Mouse (Mus musculus): ENCODE measurements around the gene Zfp800. TPM values are rescaled to one million over a fixed set of nuclear protein-coding genes. Genes with fewer than 3 reads are reported as not detected.

The Zfp800 gene
- polyA plus RNA-seq, 1 experiment from 2014 or later, result 17.1 TPM

- Histone ChIP-seq H3K4me3 (no peak overlapping the region), H3K4me2 (no peak overlapping the region), H3K36me3 (no peaks in the 10 kb centered on the region), H3K4me1 (no peaks in the 10 kb centered on the region), H3K9me3 (no peaks in the 10 kb centered on the region), H3K27me3 (no peaks in the 10 kb centered on the region), H3K27ac (no peak overlapping the region), H3K9ac (no peak overlapping the region)
- no peak for ATAC-seq (ENCODE audit: insufficient number of reproducible peaks, low FRiP score, low TSS enrichment, low read depth)
- 80% methylated on average over 5 of the region's 5 CpGs for WGBS
Measured at GRCm38 (mm10) chr6:28333696-28334095, 64.1 kb downstream of the Zfp800 start.

GRCm38 (mm10) chr6:28332546-28332945 lies 65.3 kb downstream of the Zfp800 start:
- WGBS, result 83% methylated on average over 3 of the region's 3 CpGs

GRCm38 (mm10) chr6:28329815-28330214 lies 68.0 kb downstream of the Zfp800 start:
- no peak for ATAC-seq (ENCODE audit: insufficient number of reproducible peaks, low FRiP score, low TSS enrichment, low read depth)
- H3K27me3 ChIP-seq, result no peaks in the 10 kb centered on the region
- no peak overlapping the region for H3K27ac ChIP-seq
- H3K9ac ChIP-seq, result no peak overlapping the region
- 60% methylated on average over 6 of the region's 6 CpGs for WGBS
- no peaks in the 10 kb centered on the region for H3K36me3 ChIP-seq
- no peaks in the 10 kb centered on the region for H3K9me3 ChIP-seq
- H3K4me1 ChIP-seq, result no peaks in the 10 kb centered on the region
- H3K4me3 ChIP-seq, result no peak overlapping the region
- H3K4me2 ChIP-seq, result no peak overlapping the region

More at GRCm38 (mm10) chr6:28332546-28332945, 65.3 kb downstream of the Zfp800 start:
- no peak overlapping the region for H3K4me2 ChIP-seq
- no peaks in the 10 kb centered on the region for H3K36me3 ChIP-seq
- H3K27me3 ChIP-seq, result no peaks in the 10 kb centered on the region
- H3K4me3 ChIP-seq, result no peak overlapping the region
- no peaks in the 10 kb centered on the region for H3K4me1 ChIP-seq
- ATAC-seq (ENCODE audit: insufficient number of reproducible peaks, low FRiP score, low TSS enrichment, low read depth), result no peak
- no peak overlapping the region for H3K9ac ChIP-seq
- H3K9me3 ChIP-seq, result no peaks in the 10 kb centered on the region
- H3K27ac ChIP-seq, result no peak overlapping the region

GRCm38 (mm10) chr6:28329002-28329596 lies 68.7 kb downstream of the Zfp800 start:
- Histone ChIP-seq H3K4me3 (no peak overlapping the region), H3K4me1 (no peaks in the 10 kb centered on the region), H3K4me2 (no peak overlapping the region), H3K36me3 (no peaks in the 10 kb centered on the region), H3K27me3 (no peaks in the 10 kb centered on the region), H3K27ac (no peak overlapping the region), H3K9me3 (no peaks in the 10 kb centered on the region), H3K9ac (no peak overlapping the region)
- ATAC-seq (ENCODE audit: insufficient number of reproducible peaks, low FRiP score, low TSS enrichment, low read depth), result no peak
- WGBS, result 64% methylated on average over 10 of the region's 10 CpGs

- Histone ChIP-seq H3K4me2 (no peak overlapping the region), H3K9ac (no peak overlapping the region), H3K9me3 (no peaks in the 10 kb centered on the region), H3K27me3 (no peaks in the 10 kb centered on the region), H3K4me1 (no peaks in the 10 kb centered on the region), H3K27ac (no peak overlapping the region), H3K36me3 (no peaks in the 10 kb centered on the region), H3K4me3 (no peak overlapping the region)
- ATAC-seq (ENCODE audit: insufficient number of reproducible peaks, low FRiP score, low TSS enrichment, low read depth), result no peak
- 85% methylated on average over 3 of the region's 3 CpGs for WGBS
Measured at GRCm38 (mm10) chr6:28326720-28327119, 71.1 kb downstream of the Zfp800 start.

GRCm38 (mm10) chr6:28322399-28322798 lies 75.4 kb downstream of the Zfp800 start:
- H3K27ac ChIP-seq, result no peak overlapping the region
- no peak overlapping the region for H3K4me2 ChIP-seq
- no peaks in the 10 kb centered on the region for H3K9me3 ChIP-seq
- no peaks in the 10 kb centered on the region for H3K4me1 ChIP-seq
- H3K4me3 ChIP-seq, result no peak overlapping the region
- H3K27me3 ChIP-seq, result no peaks in the 10 kb centered on the region
- no peak overlapping the region for H3K9ac ChIP-seq
- ATAC-seq (ENCODE audit: insufficient number of reproducible peaks, low FRiP score, low TSS enrichment, low read depth), result no peak
- 84% methylated on average over 7 of the region's 7 CpGs for WGBS
- H3K36me3 ChIP-seq, result no peaks in the 10 kb centered on the region

DNA sequence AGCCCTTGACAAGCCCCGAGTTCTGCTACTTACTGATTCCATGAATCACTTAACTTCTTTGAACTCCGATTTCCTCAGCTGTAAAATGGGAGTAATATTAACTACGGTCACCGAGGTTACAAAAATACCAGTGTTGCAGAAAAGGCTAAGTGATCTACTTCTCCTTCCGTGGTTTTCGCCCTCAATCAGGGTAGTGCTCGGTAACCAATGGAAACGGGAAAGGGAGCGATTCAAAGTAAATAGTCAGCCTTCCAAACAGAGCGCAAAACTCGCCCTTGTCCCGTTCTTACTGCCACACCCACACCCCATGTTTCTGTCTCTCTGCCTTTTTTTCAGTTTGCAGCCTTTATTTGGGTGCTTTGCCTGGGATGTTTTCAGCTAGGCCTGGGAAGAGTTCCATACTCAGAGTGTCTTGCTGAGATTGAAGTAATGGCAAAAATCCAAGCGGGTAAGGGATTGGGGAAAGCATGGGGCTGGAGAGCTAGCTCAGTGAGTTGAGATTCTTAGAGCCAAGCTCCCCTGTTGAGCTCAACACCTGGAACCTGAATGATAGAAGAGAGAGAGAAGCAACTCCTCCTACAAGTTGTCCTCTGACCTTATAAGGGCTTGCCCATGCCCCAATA lies 78.0 kb downstream of the Zfp800 start:
- Histone ChIP-seq H3K27me3 (no peaks in the 10 kb centered on the region), H3K4me2 (no peak overlapping the region), H3K27ac (no peak overlapping the region), H3K4me3 (no peak overlapping the region), H3K9me3 (no peaks in the 10 kb centered on the region), H3K36me3 (no peaks in the 10 kb centered on the region), H3K9ac (no peak overlapping the region), H3K4me1 (no peaks in the 10 kb centered on the region)
- no peak for ATAC-seq (ENCODE audit: insufficient number of reproducible peaks, low FRiP score, low TSS enrichment, low read depth)
- WGBS, result 56% methylated on average over 13 of the region's 13 CpGs

GRCm38 (mm10) chr6:28318820-28319573 lies 78.8 kb downstream of the Zfp800 start:
- Histone ChIP-seq H3K9me3 (no peaks in the 10 kb centered on the region), H3K9ac (no peak overlapping the region), H3K4me1 (no peaks in the 10 kb centered on the region), H3K27ac (no peak overlapping the region), H3K4me2 (no peak overlapping the region), H3K4me3 (no peak overlapping the region), H3K36me3 (no peaks in the 10 kb centered on the region), H3K27me3 (no peaks in the 10 kb centered on the region)
- 55% methylated on average over 13 of the region's 13 CpGs for WGBS
- no peak for ATAC-seq (ENCODE audit: insufficient number of reproducible peaks, low FRiP score, low TSS enrichment, low read depth)

DNA sequence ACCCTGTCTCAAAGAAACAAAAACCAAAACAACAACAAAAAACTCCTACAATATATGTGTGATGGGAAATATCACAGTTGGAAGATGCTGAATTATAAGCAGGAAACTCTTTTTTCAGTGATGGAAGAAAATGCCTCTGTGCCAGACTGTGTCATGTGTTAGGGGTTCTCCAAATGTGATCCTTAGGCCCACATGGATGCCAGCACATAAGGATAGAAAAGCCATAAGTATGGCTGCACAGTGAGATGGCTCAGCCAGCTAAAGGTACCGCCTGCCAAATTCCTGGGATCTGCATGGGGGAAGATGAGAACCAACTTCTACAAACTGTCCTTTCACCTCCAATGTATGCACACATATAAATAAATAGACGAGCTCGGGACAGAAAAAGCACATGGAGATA lies 82.6 kb downstream of the Zfp800 start:
- Histone ChIP-seq H3K36me3 (no peaks in the 10 kb centered on the region), H3K27me3 (no peaks in the 10 kb centered on the region), H3K9ac (no peak overlapping the region), H3K9me3 (no peaks in the 10 kb centered on the region), H3K4me1 (no peaks in the 10 kb centered on the region), H3K27ac (no peak overlapping the region), H3K4me3 (no peak overlapping the region), H3K4me2 (no peak overlapping the region)
- WGBS, result 86% methylated on average over 3 of the region's 3 CpGs
- no peak for ATAC-seq (ENCODE audit: insufficient number of reproducible peaks, low FRiP score, low TSS enrichment, low read depth)

DNA sequence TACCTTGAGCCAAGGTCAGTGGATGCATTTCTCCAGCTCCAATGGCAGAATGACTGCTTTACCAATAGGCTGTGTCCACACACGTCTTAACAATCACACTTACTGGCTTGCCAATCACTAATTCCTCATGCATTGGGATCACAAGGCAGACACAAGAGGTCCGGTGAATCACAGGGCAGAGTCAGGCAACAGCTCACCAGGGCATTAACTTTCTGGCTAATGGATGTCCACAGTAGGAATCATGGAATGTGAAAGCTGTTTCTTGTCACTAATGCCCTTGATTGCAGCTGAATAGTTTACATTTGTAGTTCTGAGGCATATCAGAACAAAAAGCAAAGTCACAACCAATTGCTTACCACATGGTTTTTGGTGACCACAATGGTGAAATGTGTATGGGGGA lies 85.7 kb downstream of the Zfp800 start:
- no peak overlapping the region for H3K27ac ChIP-seq
- WGBS, result 74% methylated on average over 2 of the region's 2 CpGs
- no peak overlapping the region for H3K9ac ChIP-seq
- no peaks in the 10 kb centered on the region for H3K4me1 ChIP-seq
- H3K9me3 ChIP-seq, result no peaks in the 10 kb centered on the region
- H3K4me2 ChIP-seq, result no peak overlapping the region
- no peaks in the 10 kb centered on the region for H3K36me3 ChIP-seq
- ATAC-seq (ENCODE audit: insufficient number of reproducible peaks, low FRiP score, low TSS enrichment, low read depth), result no peak
- H3K27me3 ChIP-seq, result no peaks in the 10 kb centered on the region
- no peak overlapping the region for H3K4me3 ChIP-seq

DNA sequence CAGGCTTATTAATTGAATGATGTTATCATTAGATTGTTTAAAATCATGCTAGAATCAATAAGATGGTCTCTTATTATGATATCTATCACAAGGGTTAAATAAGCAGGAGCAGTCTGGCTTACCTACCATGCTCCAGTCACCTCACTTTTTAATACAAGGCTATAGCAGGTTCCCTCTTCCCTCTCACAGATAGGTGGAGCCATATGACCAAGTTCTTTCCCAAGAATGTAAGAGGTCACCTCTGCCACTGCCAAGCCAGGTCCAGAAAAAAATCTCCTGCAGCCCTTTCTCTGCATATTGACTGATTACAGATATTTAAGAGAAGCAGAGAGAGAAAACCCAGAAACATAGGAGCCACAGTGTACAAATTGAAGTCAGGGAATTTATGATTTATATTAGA lies 88.1 kb downstream of the Zfp800 start:
- no peak overlapping the region for H3K27ac ChIP-seq
- H3K4me3 ChIP-seq, result no peak overlapping the region
- H3K27me3 ChIP-seq, result no peaks in the 10 kb centered on the region
- ATAC-seq (ENCODE audit: insufficient number of reproducible peaks, low FRiP score, low TSS enrichment, low read depth), result no peak
- H3K9ac ChIP-seq, result no peak overlapping the region
- H3K4me2 ChIP-seq, result no peak overlapping the region
- no peaks in the 10 kb centered on the region for H3K36me3 ChIP-seq
- no peaks in the 10 kb centered on the region for H3K9me3 ChIP-seq
- H3K4me1 ChIP-seq, result no peaks in the 10 kb centered on the region

GRCm38 (mm10) chr6:28308929-28309328 lies 88.9 kb downstream of the Zfp800 start:
- Histone ChIP-seq H3K27ac (no peak overlapping the region), H3K4me1 (no peaks in the 10 kb centered on the region), H3K9me3 (no peaks in the 10 kb centered on the region), H3K36me3 (no peaks in the 10 kb centered on the region), H3K4me3 (no peak overlapping the region), H3K4me2 (no peak overlapping the region), H3K27me3 (no peaks in the 10 kb centered on the region), H3K9ac (no peak overlapping the region)
- 83% methylated on average over 3 of the region's 3 CpGs for WGBS
- ATAC-seq (ENCODE audit: insufficient number of reproducible peaks, low FRiP score, low TSS enrichment, low read depth), result no peak

Measured in limb, embryonic 15.5 days (tissue).